Mouse (Mus musculus) splenic B cell, adult 2 months (primary cell): ENCODE results near the gene Defb21.

ENCODE experiments used
- DNase-seq: peaks from one replicate; pipeline ENCODE4 v3.0.0-alpha.2; 2011; ENCODE audit warnings: low read depth, low spot score
- H3K27me3 ChIP-seq: 2 replicates; pipeline ENCODE4 v1.6.1; 2012; ENCODE audit warnings: mild to moderate bottlenecking, low read length, moderate library complexity, mixed read lengths; ENCODE audit not compliant: control insufficient read depth, poor library complexity, insufficient read depth, severe bottlenecking
- H3K36me3 ChIP-seq: 2 replicates; pipeline ENCODE4 v1.6.1; 2012; ENCODE audit warnings: mild to moderate bottlenecking, low read length, moderate library complexity, mixed read lengths; ENCODE audit not compliant: control insufficient read depth, poor library complexity, insufficient read depth, severe bottlenecking

Defb21 gene

DNA sequence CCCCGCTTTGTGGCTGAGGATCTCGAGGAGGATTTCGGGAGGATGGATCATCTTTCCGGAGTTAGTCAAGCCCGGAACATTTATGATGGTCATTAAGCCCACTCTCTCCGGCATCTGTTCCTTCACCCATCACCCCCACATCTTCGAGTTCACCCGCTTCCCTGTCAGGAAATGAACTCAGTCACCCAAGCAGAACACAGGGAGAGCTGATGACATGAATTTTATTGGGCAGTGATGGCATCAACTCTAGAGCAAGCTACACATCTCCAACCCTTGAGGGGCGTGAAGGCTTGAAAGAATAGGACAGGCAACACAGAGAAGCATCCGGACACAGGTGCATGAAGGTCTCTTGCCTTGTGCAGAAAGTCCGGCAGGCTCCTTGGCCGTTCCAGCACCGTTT is 49.6 kb downstream of the Defb21 start:
- H3K36me3 ChIP-seq: no peaks in the 10 kb centered on the region
- H3K27me3 ChIP-seq: no peaks in the 10 kb centered on the region
- no peak for DNase-seq

DNA sequence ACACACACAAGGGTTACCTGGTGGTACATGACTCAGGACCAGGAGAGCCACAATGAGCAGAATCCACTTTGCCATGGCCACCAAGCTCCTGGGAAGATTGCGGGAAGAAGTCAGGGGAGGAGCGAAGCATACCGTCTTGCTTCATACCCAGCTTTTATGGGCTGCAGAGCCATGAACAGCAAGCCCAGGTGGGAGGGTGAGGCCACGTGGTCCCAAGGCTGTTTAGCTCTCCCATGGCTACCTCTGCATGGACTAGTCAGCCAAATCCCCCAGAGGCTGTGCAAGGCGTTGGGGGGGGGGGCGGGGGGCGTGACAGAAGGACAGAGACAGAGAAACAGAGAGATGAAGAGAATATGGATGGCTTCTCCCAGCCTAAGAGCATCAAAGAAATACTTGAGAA is 50.4 kb downstream of the Defb21 start, which contains the start of gene Defb25:
TSS of gene Defb25 (minus strand) at position 101 of the 400 bp plus-strand sequence.
- DNase-seq: no peak
- H3K36me3 ChIP-seq: no peaks in the 10 kb centered on the region
- no peaks in the 10 kb centered on the region for H3K27me3 ChIP-seq
